Mouse (Mus musculus): ENCODE results near the gene Pi4k2a.
A peak's percentile ranks its signal among the peaks of the same experiment; 100 is the strongest.

Gene Pi4k2a

GRCm38 (mm10) chr19:42164188-42164587, 73.9 kb downstream of the Pi4k2a start:
- DNase-seq (ENCODE audit: low spot score) = no peak

GRCm38 (mm10) chr19:42166130-42166529, 75.9 kb downstream of the Pi4k2a start:
- DNase-seq (ENCODE audit: low spot score) = peak; percentile 93

GRCm38 (mm10) chr19:42166766-42167165, 76.5 kb downstream of the Pi4k2a start:
- DNase-seq (ENCODE audit: low spot score) = no peak

- DNase-seq (ENCODE audit: low spot score) = no peak
These were observed 77.2 kb downstream of the Pi4k2a start for GRCm38 (mm10) chr19:42167489-42167888.

GRCm38 (mm10) chr19:42169322-42169975, 79.2 kb downstream of the Pi4k2a start:
- DNase-seq (ENCODE audit: low spot score) = no peak

- DNase-seq (ENCODE audit: low spot score) = peak; percentile 97
These were observed 80.0 kb downstream of the Pi4k2a start for GRCm38 (mm10) chr19:42170025-42170969.
